Mouse (Mus musculus): ENCODE data around the gene Clec10a. TPM values are rescaled to one million over a fixed set of nuclear protein-coding genes. Genes with fewer than 3 reads are reported as not detected.
"Not testable (repeated sequence)": the region's sequence is repeated elsewhere in the genome, so short reads cannot be mapped to it uniquely, and the experiment has no call there.

The Clec10a gene
- polyA plus RNA-seq, 1 experiment from 2014 or later = 0.98 TPM

GRCm38 (mm10) chr11:70169471-70169870 is 13.5 kb downstream of the Clec10a start:
- not testable (repeated sequence) for H3K9ac ChIP-seq; H3K4me1 ChIP-seq (replicated peaks); H3K9me3 ChIP-seq; H3K27me3 ChIP-seq (replicated peaks); H3K4me2 ChIP-seq (replicated peaks); H3K36me3 ChIP-seq; H3K27ac ChIP-seq; ATAC-seq; H3K4me3 ChIP-seq (replicated peaks)
- 90% methylated on average over 7 of the region's 7 CpGs for WGBS

GRCm38 (mm10) chr11:70170291-70170690 is 14.3 kb downstream of the Clec10a start:
- H3K27ac ChIP-seq = no peak overlapping the region
- 72% methylated on average over 7 of the region's 7 CpGs for WGBS
- no peaks in the 10 kb centered on the region for H3K9me3 ChIP-seq
- no peaks in the 10 kb centered on the region for H3K27me3 ChIP-seq (replicated peaks)
- H3K4me2 ChIP-seq (replicated peaks) = no peak overlapping the region
- H3K9ac ChIP-seq = no peak overlapping the region
- no peaks in the 10 kb centered on the region for H3K36me3 ChIP-seq
- H3K4me1 ChIP-seq (replicated peaks) = no peaks in the 10 kb centered on the region
- ATAC-seq = no peak
- H3K4me3 ChIP-seq (replicated peaks) = no peak overlapping the region

GRCm38 (mm10) chr11:70171181-70171580 is 15.2 kb downstream of the Clec10a start:
- no peaks in the 10 kb centered on the region for H3K9me3 ChIP-seq
- H3K27ac ChIP-seq = no peak overlapping the region
- 78% methylated on average over 7 of the region's 7 CpGs for WGBS
- H3K4me1 ChIP-seq (replicated peaks) = no peaks in the 10 kb centered on the region
- no peak for ATAC-seq
- no peak overlapping the region for H3K9ac ChIP-seq
- H3K36me3 ChIP-seq = no peaks in the 10 kb centered on the region
- no peaks in the 10 kb centered on the region for H3K27me3 ChIP-seq (replicated peaks)
- H3K4me3 ChIP-seq (replicated peaks) = no peak overlapping the region
- no peak overlapping the region for H3K4me2 ChIP-seq (replicated peaks)

- H3K36me3 ChIP-seq = no peaks in the 10 kb centered on the region
- H3K9me3 ChIP-seq = no peaks in the 10 kb centered on the region
- no peak overlapping the region for H3K4me3 ChIP-seq (replicated peaks)
- WGBS = 51% methylated on average over 3 of the region's 3 CpGs
- H3K27me3 ChIP-seq (replicated peaks) = no peaks in the 10 kb centered on the region
- H3K4me2 ChIP-seq (replicated peaks) = no peak overlapping the region
- no peak for ATAC-seq
- no peak overlapping the region for H3K9ac ChIP-seq
- no peak overlapping the region for H3K27ac ChIP-seq
- no peaks in the 10 kb centered on the region for H3K4me1 ChIP-seq (replicated peaks)
These were observed 15.8 kb downstream of the Clec10a start for GRCm38 (mm10) chr11:70171847-70172246.

GRCm38 (mm10) chr11:70172298-70172697 is 16.3 kb downstream of the Clec10a start:
- WGBS = 54% methylated on average over 5 of the region's 5 CpGs
- no peaks in the 10 kb centered on the region for H3K27me3 ChIP-seq (replicated peaks)
- H3K9ac ChIP-seq = no peak overlapping the region
- ATAC-seq = no peak
- no peak overlapping the region for H3K27ac ChIP-seq
- no peak overlapping the region for H3K4me3 ChIP-seq (replicated peaks)
- H3K4me2 ChIP-seq (replicated peaks) = no peak overlapping the region
- no peaks in the 10 kb centered on the region for H3K9me3 ChIP-seq
- H3K36me3 ChIP-seq = no peaks in the 10 kb centered on the region
- no peaks in the 10 kb centered on the region for H3K4me1 ChIP-seq (replicated peaks)

- Histone ChIP-seq H3K36me3 (no peaks in the 10 kb centered on the region), H3K4me2 (replicated peaks) (no peak overlapping the region)
- 85% methylated on average over 4 of the region's 4 CpGs for WGBS
These were observed 18.5 kb downstream of the Clec10a start for GRCm38 (mm10) chr11:70174491-70174890.

GRCm38 (mm10) chr11:70177647-70178046 is 21.6 kb downstream of the Clec10a start:
- no peaks in the 10 kb centered on the region for H3K4me1 ChIP-seq (replicated peaks)
- 73% methylated on average over 8 of the region's 8 CpGs for WGBS
- ATAC-seq = no peak
- H3K9ac ChIP-seq = no peak overlapping the region
- H3K27me3 ChIP-seq (replicated peaks) = no peaks in the 10 kb centered on the region
- H3K4me2 ChIP-seq (replicated peaks) = no peak overlapping the region
- H3K4me3 ChIP-seq (replicated peaks) = no peak overlapping the region
- H3K36me3 ChIP-seq = no peaks in the 10 kb centered on the region
- H3K27ac ChIP-seq = no peak overlapping the region
- no peaks in the 10 kb centered on the region for H3K9me3 ChIP-seq

More at GRCm38 (mm10) chr11:70174491-70174890, 18.5 kb downstream of the Clec10a start:
- Histone ChIP-seq H3K4me3 (replicated peaks) (no peak overlapping the region), H3K9ac (no peak overlapping the region), H3K27ac (no peak overlapping the region), H3K9me3 (no peaks in the 10 kb centered on the region), H3K4me1 (replicated peaks) (no peaks in the 10 kb centered on the region), H3K27me3 (replicated peaks) (no peaks in the 10 kb centered on the region)
- ATAC-seq = no peak

GRCm38 (mm10) chr11:70178311-70178710 is 22.3 kb downstream of the Clec10a start:
- no peak for ATAC-seq
- H3K9ac ChIP-seq = no peak overlapping the region
- no peak overlapping the region for H3K4me3 ChIP-seq (replicated peaks)
- H3K27me3 ChIP-seq (replicated peaks) = no peaks in the 10 kb centered on the region
- no peak overlapping the region for H3K27ac ChIP-seq
- 87% methylated on average over 11 of the region's 11 CpGs for WGBS
- H3K9me3 ChIP-seq = no peaks in the 10 kb centered on the region
- no peak overlapping the region for H3K4me2 ChIP-seq (replicated peaks)
- no peaks in the 10 kb centered on the region for H3K4me1 ChIP-seq (replicated peaks)
- H3K36me3 ChIP-seq = no peaks in the 10 kb centered on the region

GRCm38 (mm10) chr11:70178756-70179155 is 22.8 kb downstream of the Clec10a start:
- H3K27ac ChIP-seq = no peak overlapping the region
- H3K9me3 ChIP-seq = no peaks in the 10 kb centered on the region
- no peak overlapping the region for H3K9ac ChIP-seq
- ATAC-seq = no peak
- no peaks in the 10 kb centered on the region for H3K4me1 ChIP-seq (replicated peaks)
- H3K36me3 ChIP-seq = no peaks in the 10 kb centered on the region
- H3K27me3 ChIP-seq (replicated peaks) = no peaks in the 10 kb centered on the region
- H3K4me2 ChIP-seq (replicated peaks) = no peak overlapping the region
- WGBS = 79% methylated on average over 11 of the region's 11 CpGs
- H3K4me3 ChIP-seq (replicated peaks) = no peak overlapping the region

GRCm38 (mm10) chr11:70179401-70179800 is 23.4 kb downstream of the Clec10a start:
- 37% methylated on average over 14 of the region's 14 CpGs for WGBS
- no peak for ATAC-seq

GRCm38 (mm10) chr11:70180496-70180895 is 24.5 kb downstream of the Clec10a start:
- no peak for ATAC-seq
- Histone ChIP-seq H3K36me3 (no peaks in the 10 kb centered on the region), H3K27me3 (replicated peaks) (no peaks in the 10 kb centered on the region), H3K4me3 (replicated peaks) (no peak overlapping the region), H3K27ac (no peak overlapping the region), H3K9me3 (no peaks in the 10 kb centered on the region), H3K4me2 (replicated peaks) (no peak overlapping the region), H3K4me1 (replicated peaks) (no peaks in the 10 kb centered on the region), H3K9ac (no peak overlapping the region)
- 89% methylated on average over 4 of the region's 4 CpGs for WGBS

More at GRCm38 (mm10) chr11:70179401-70179800, 23.4 kb downstream of the Clec10a start:
- Histone ChIP-seq H3K9ac (no peak overlapping the region), H3K4me2 (replicated peaks) (no peak overlapping the region), H3K9me3 (no peaks in the 10 kb centered on the region), H3K4me3 (replicated peaks) (no peak overlapping the region), H3K27ac (no peak overlapping the region), H3K27me3 (replicated peaks) (no peaks in the 10 kb centered on the region), H3K4me1 (replicated peaks) (no peaks in the 10 kb centered on the region), H3K36me3 (no peaks in the 10 kb centered on the region)

- H3K4me2 ChIP-seq (replicated peaks) = no peak overlapping the region
- no peaks in the 10 kb centered on the region for H3K27me3 ChIP-seq (replicated peaks)
- H3K4me1 ChIP-seq (replicated peaks) = no peaks in the 10 kb centered on the region
- no peaks in the 10 kb centered on the region for H3K9me3 ChIP-seq
- H3K36me3 ChIP-seq = no peaks in the 10 kb centered on the region
- H3K9ac ChIP-seq = no peak overlapping the region
- 65% methylated on average over 7 of the region's 7 CpGs for WGBS
- H3K27ac ChIP-seq = no peak overlapping the region
- no peak for ATAC-seq
- no peak overlapping the region for H3K4me3 ChIP-seq (replicated peaks)
These were observed 29.1 kb downstream of the Clec10a start for GRCm38 (mm10) chr11:70185120-70185519.

GRCm38 (mm10) chr11:70189319-70190134 is 33.5 kb downstream of the Clec10a start:
- no peaks in the 10 kb centered on the region for H3K4me1 ChIP-seq (replicated peaks)
- no peaks in the 10 kb centered on the region for H3K36me3 ChIP-seq
- ATAC-seq = no peak
- 85% methylated on average over 28 of the region's 28 CpGs for WGBS
- H3K4me3 ChIP-seq (replicated peaks) = no peak overlapping the region
- H3K9ac ChIP-seq = no peak overlapping the region
- no peak overlapping the region for H3K4me2 ChIP-seq (replicated peaks)
- H3K9me3 ChIP-seq = no peaks in the 10 kb centered on the region
- no peak overlapping the region for H3K27ac ChIP-seq
- H3K27me3 ChIP-seq (replicated peaks) = no peaks in the 10 kb centered on the region

Data from intestine, embryonic 15.5 days (tissue).